Comparison of ENCODE assay signal across 8 mouse cellular contexts in the genomic region with DNA sequence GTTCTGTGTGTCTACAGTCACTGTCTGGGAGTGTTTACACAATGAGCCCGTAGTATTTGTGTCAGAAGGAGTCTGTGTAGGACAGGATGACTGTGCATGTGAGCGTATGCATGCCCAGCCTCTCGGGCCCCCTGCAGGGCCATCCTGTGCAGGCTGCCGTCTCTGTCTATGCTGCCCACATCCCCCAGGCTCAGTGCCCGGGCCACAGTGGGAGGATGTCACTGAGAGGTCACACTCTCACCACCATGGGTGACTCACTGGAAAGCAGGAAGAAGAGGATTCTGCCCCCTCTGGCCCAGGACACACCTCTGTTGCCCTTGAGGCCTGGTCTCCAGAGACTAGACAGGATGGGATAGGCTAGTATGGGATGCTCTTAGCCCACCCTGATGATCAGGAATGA. TPM values are rescaled to one million over a fixed set of nuclear protein-coding genes. Genes with fewer than 3 reads are reported as not detected.
A peak's percentile ranks its signal among the peaks of the same experiment; 100 is the strongest.
DNase-seq lines count a peak whose midpoint lies in the region; ATAC-seq and TF ChIP-seq lines count a peak whose summit lies in the region.

No protein-coding gene starts in this region.

- H3K27ac ChIP-seq in kidney, postnatal 0 days, result no peak overlapping the region

- H3K36me3 ChIP-seq in kidney, postnatal 0 days (ENCODE audit: insufficient read depth, low read length), result no peaks in the 10 kb centered on the region

- peak; percentile 74 for DNase-seq in cerebellum, adult 11-12 months
- DNase-seq in 3T3-L1 (ENCODE audit: low read depth, low spot score), result peak; percentile 92
- DNase-seq in kidney, postnatal 0 days (ENCODE audit: low spot score), result peak; percentile 30
- DNase-seq in urinary bladder, adult 2 months (ENCODE audit: low spot score), result no peak
- no peak for DNase-seq in ovary, adult 18-20 months (ENCODE audit: low spot score)

- 0 out of 2 replicates have a peak overlapping the region, but pooled peaks have one; percentile 10 for H3K9ac ChIP-seq in kidney, postnatal 0 days (ENCODE audit: low read depth, low read length)

- no peak overlapping the region for H3K4me3 ChIP-seq in kidney, postnatal 0 days (replicated peaks; ENCODE audit: low read depth, low read length)

- 0 out of 2 replicates have a peak, but pooled peaks have one; percentile 1 for TF ChIP-seq CTCF in kidney, postnatal 0 days (IDR thresholded peaks at IDR 0.05; ENCODE audit: low read depth)

- ATAC-seq in cerebellum, adult (ENCODE audit: insufficient number of reproducible peaks, low FRiP score, low TSS enrichment), result no peak
- ATAC-seq in common myeloid progenitor, adult 5-6 weeks (replicated peaks; ENCODE audit: low read depth, poor library complexity, severe bottlenecking), result peak; percentile 89
- ATAC-seq in kidney, postnatal 0 days (replicated peaks; ENCODE audit: low FRiP score, low read depth), result no peak
- no peak for ATAC-seq in megakaryocyte-erythroid progenitor cell, adult 5-6 weeks (replicated peaks; ENCODE audit: low FRiP score, low TSS enrichment, poor library complexity, severe bottlenecking)

- H3K4me1 ChIP-seq in kidney, postnatal 0 days (replicated peaks; ENCODE audit: insufficient read depth, low read length), result peaks cover 36% of the 10 kb centered on the region

- H3K9me3 ChIP-seq in kidney, postnatal 0 days (replicated peaks; ENCODE audit: low read length), result no peaks in the 10 kb centered on the region

- 42% methylated on average over 5 of the region's 5 CpGs for WGBS in kidney, postnatal 0 days

- peak overlapping the region; percentile 96; the same call in 1 of the 2 replicates for H3K4me2 ChIP-seq in kidney, postnatal 0 days (ENCODE audit: low read length)

- no peaks in the 10 kb centered on the region for H3K27me3 ChIP-seq in kidney, postnatal 0 days (ENCODE audit: insufficient read depth, low read length)

RNA-seq across cellular contexts. Expression of gene Ltbp3, which starts 2.9 kb away (rescaled TPM):
- 11.9 and 18.1 TPM in 2 replicates for total RNA-seq in common myeloid progenitor, adult 5-6 weeks (2017)
- polyA plus RNA-seq in kidney, postnatal 0 days (2015; fragmentation: Nextera tagmentation; extraction: Ambion mirVana), result 22.3 and 23.9 TPM in 2 replicates
- 132 and 164 TPM in 2 replicates for polyA plus RNA-seq in urinary bladder, adult 2 months (2012; rRNA removed)
- 3.5 and 4.4 TPM in 2 replicates for total RNA-seq in megakaryocyte-erythroid progenitor cell, adult 5-6 weeks (2014; fragmentation: Nextera tagmentation)
- total RNA-seq in megakaryocyte-erythroid progenitor cell, adult 5-6 weeks (2017), result 3.4 TPM in 2 replicates

RNA-seq across cellular contexts. Expression of gene Fam89b, which starts 14.1 kb away (rescaled TPM):
- total RNA-seq in common myeloid progenitor, adult 5-6 weeks (2017), result 17.8 and 35.4 TPM in 2 replicates
- 91.0 and 92.7 TPM in 2 replicates for polyA plus RNA-seq in kidney, postnatal 0 days (2015; fragmentation: Nextera tagmentation; extraction: Ambion mirVana)
- 66.3 and 79.4 TPM in 2 replicates for polyA plus RNA-seq in urinary bladder, adult 2 months (2012; rRNA removed)
- total RNA-seq in megakaryocyte-erythroid progenitor cell, adult 5-6 weeks (2014; fragmentation: Nextera tagmentation), result 34.3 and 35.1 TPM in 2 replicates
- 12.5 and 13.3 TPM in 2 replicates for total RNA-seq in megakaryocyte-erythroid progenitor cell, adult 5-6 weeks (2017)

RNA-seq across cellular contexts. Expression of gene Ehbp1l1, which starts 17.5 kb away (rescaled TPM):
- 29.8 and 31.7 TPM in 2 replicates for total RNA-seq in common myeloid progenitor, adult 5-6 weeks (2017)
- polyA plus RNA-seq in kidney, postnatal 0 days (2015; fragmentation: Nextera tagmentation; extraction: Ambion mirVana), result 14.3 and 15.0 TPM in 2 replicates
- polyA plus RNA-seq in urinary bladder, adult 2 months (2012; rRNA removed), result 97.4 and 116 TPM in 2 replicates
- 43.9 and 46.1 TPM in 2 replicates for total RNA-seq in megakaryocyte-erythroid progenitor cell, adult 5-6 weeks (2014; fragmentation: Nextera tagmentation)
- total RNA-seq in megakaryocyte-erythroid progenitor cell, adult 5-6 weeks (2017), result 42.4 and 43.6 TPM in 2 replicates

RNA-seq across cellular contexts. Expression of gene Scyl1, which starts 27.6 kb away (rescaled TPM):
- 23.5 and 30.9 TPM in 2 replicates for total RNA-seq in common myeloid progenitor, adult 5-6 weeks (2017)
- polyA plus RNA-seq in kidney, postnatal 0 days (2015; fragmentation: Nextera tagmentation; extraction: Ambion mirVana), result 63.5 and 65.1 TPM in 2 replicates
- 104 and 123 TPM in 2 replicates for polyA plus RNA-seq in urinary bladder, adult 2 months (2012; rRNA removed)
- 28.7 and 43.4 TPM in 2 replicates for total RNA-seq in megakaryocyte-erythroid progenitor cell, adult 5-6 weeks (2014; fragmentation: Nextera tagmentation)
- total RNA-seq in megakaryocyte-erythroid progenitor cell, adult 5-6 weeks (2017), result 20.2 and 23.1 TPM in 2 replicates

RNA-seq across cellular contexts. Expression of gene Kcnk7, which starts 39.4 kb away (rescaled TPM):
- total RNA-seq in common myeloid progenitor, adult 5-6 weeks (2017), result not detected in 2 replicates
- polyA plus RNA-seq in kidney, postnatal 0 days (2015; fragmentation: Nextera tagmentation; extraction: Ambion mirVana), result 0.32 and 0.33 TPM in 2 replicates
- polyA plus RNA-seq in urinary bladder, adult 2 months (2012; rRNA removed), result 0.13 and 0.25 TPM in 2 replicates
- not detected in 2 replicates for total RNA-seq in megakaryocyte-erythroid progenitor cell, adult 5-6 weeks (2014; fragmentation: Nextera tagmentation)
- total RNA-seq in megakaryocyte-erythroid progenitor cell, adult 5-6 weeks (2017), result 0.19 TPM in 1 of 2 replicates, not detected in the other

Comparison
In these comparisons a context has a peak if more than half of its experiments do, and no peak if none do; other contexts are left out.
1. DNase-seq: peak in cerebellum, adult 11-12 months (single experiment), 3T3-L1 (single experiment) and kidney, postnatal 0 days (single experiment); none in urinary bladder, adult 2 months (single experiment) and ovary, adult 18-20 months (single experiment).